Mouse (Mus musculus): ENCODE results near the gene Gm7347.
"Not testable (repeated sequence)": the region's sequence is repeated elsewhere in the genome, so short reads cannot be mapped to it uniquely, and the experiment has no call there.

GRCm38 (mm10) chr5:26089191-26089590 is 30.8 kb upstream of the Gm7347 start, which contains the start of gene Gm10471:
- not testable (repeated sequence) for TF ChIP-seq CTCF (conservative IDR thresholded peaks at IDR 0.05; ENCODE audit: low read length); NANOG (IDR thresholded peaks at IDR 0.05; ENCODE audit: borderline replicate concordance, low read length); POU5F1 (IDR thresholded peaks at IDR 0.05; ENCODE audit: borderline replicate concordance, low read length)

Data from E14TG2a.4 (cell line).